Mouse (Mus musculus): ENCODE measurements around the gene Itk. TPM values are rescaled to one million over a fixed set of nuclear protein-coding genes. Genes with fewer than 3 reads are reported as not detected.

The Itk gene
- polyA plus RNA-seq, 1 experiment = not detected

DNA sequence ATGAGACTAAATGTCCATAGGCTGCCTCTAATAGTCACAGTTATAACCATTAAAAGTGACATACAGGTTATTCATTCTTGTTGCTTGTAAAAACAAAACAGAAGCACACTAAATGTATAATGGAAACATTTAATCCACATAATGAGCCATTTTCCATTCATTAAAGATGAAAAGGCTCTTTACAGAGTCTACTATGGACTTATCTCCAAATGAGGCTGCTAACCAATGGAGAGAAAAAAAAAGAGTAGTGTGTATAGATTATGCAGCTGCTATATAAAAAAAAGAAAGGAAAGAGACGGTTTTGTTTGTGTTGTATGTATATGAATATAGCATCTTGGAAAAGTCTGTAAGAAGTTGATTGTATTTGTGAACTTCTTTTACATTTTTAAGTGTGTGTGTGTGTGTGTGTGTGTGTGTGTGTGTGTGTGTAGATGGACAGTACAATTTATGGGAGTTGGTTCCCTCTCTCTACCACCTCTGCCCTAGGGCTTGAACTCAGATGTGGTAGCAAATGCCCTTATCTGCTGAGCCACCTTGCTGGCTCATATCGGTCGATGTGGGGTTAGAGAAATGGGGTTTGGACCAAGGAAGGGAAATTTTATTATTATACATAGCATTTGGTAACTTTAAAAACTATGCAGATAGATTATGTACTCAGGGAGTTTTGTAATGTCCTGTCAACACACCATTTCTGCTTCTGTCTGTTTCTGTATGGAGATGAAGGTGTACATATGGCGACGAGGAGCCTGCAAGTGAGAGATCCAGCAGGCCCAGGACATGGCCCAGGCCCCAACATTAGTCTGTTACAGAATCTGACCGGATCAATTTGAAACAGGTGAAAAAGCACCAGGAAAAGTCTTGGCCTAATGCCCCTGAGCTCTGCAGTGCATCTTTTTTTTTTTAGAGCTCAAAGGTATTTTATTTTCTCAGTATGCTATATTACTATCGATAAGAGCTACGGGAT lies 11.2 kb downstream of the Itk start:
- Histone ChIP-seq H3K4me3 (ENCODE audit: insufficient read depth, low read depth, low read length) (no peak overlapping the region), H3K27ac (replicated peaks; ENCODE audit: low read depth, low read length) (no peak overlapping the region), H3K4me1 (ENCODE audit: control insufficient read depth, insufficient read depth, insufficient read length, low read length) (no peaks in the 10 kb centered on the region)

DNA sequence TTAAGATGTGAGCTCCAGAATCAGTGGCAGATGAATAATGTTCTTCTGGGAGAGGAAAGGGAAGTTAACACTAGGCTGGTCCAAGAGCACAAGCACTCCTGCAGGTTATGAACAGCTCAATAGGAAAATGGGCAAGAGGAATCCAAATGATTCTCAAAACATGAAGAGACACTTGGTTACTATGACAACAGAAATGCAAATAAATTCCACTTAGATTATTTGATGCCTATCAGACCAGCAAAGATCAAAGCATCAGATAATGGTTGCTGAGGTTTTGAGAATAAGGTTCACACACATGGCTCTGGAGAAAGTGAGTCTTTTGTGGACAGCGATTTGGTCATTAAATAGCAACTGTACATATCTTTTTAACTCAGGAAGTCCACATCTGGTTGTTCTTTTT lies 12.0 kb downstream of the Itk start:
- no peaks in the 10 kb centered on the region for H3K4me1 ChIP-seq (ENCODE audit: control insufficient read depth, insufficient read depth, insufficient read length, low read length)
- H3K27ac ChIP-seq (replicated peaks; ENCODE audit: low read depth, low read length) = no peak overlapping the region
- H3K4me3 ChIP-seq (ENCODE audit: insufficient read depth, low read depth, low read length) = no peak overlapping the region

GRCm38 (mm10) chr11:46375015-46375414 lies 14.3 kb downstream of the Itk start:
- H3K4me1 ChIP-seq (ENCODE audit: control insufficient read depth, insufficient read depth, insufficient read length, low read length) = no peaks in the 10 kb centered on the region
- no peak overlapping the region for H3K4me3 ChIP-seq (ENCODE audit: insufficient read depth, low read depth, low read length)
- no peak overlapping the region for H3K27ac ChIP-seq (replicated peaks; ENCODE audit: low read depth, low read length)

- no peak overlapping the region for H3K27ac ChIP-seq (replicated peaks; ENCODE audit: low read depth, low read length)
- no peak overlapping the region for H3K4me3 ChIP-seq (ENCODE audit: insufficient read depth, low read depth, low read length)
- H3K4me1 ChIP-seq (ENCODE audit: control insufficient read depth, insufficient read depth, insufficient read length, low read length) = no peaks in the 10 kb centered on the region
These were observed 16.0 kb downstream of the Itk start for GRCm38 (mm10) chr11:46373071-46374030.

DNA sequence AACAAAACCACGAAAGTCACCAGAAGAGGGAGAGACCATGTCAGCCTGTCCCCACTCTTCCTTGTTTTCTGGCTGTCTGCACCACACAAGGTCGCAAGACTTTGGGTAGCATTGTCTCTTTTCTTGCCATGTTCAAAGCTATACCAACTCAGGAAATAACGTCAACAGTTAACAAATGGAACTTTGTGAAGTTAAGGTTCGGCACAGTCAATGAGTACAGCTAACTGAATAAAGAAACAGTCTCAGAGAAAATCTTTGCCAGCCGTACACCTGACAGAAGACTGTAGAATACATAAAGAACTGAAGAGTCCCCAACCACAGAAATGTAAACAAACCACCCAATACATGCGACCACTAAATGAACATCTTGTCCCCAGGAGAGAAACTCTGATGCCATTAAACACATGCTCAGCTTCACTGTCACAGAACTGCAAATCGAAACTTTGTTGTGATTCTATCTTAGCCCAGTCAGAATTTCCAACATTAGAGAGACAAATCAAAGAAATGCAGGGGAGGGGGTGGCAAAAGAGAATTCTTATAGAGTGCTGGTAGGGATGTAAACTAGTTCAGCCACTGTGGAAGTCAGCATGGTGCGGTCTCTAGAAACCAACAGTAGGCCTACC lies 16.9 kb downstream of the Itk start:
- no peak overlapping the region for H3K27ac ChIP-seq (replicated peaks; ENCODE audit: low read depth, low read length)
- no peaks in the 10 kb centered on the region for H3K4me1 ChIP-seq (ENCODE audit: control insufficient read depth, insufficient read depth, insufficient read length, low read length)
- no peak overlapping the region for H3K4me3 ChIP-seq (ENCODE audit: insufficient read depth, low read depth, low read length)

- Histone ChIP-seq H3K4me3 (ENCODE audit: insufficient read depth, low read depth, low read length) (no peak overlapping the region), H3K27ac (replicated peaks; ENCODE audit: low read depth, low read length) (no peak overlapping the region), H3K4me1 (ENCODE audit: control insufficient read depth, insufficient read depth, insufficient read length, low read length) (no peaks in the 10 kb centered on the region)
These were observed 18.1 kb downstream of the Itk start for GRCm38 (mm10) chr11:46371250-46371649.

GRCm38 (mm10) chr11:46370457-46370856 lies 18.9 kb downstream of the Itk start:
- Histone ChIP-seq H3K27ac (replicated peaks; ENCODE audit: low read depth, low read length) (no peak overlapping the region), H3K4me1 (ENCODE audit: control insufficient read depth, insufficient read depth, insufficient read length, low read length) (no peaks in the 10 kb centered on the region), H3K4me3 (ENCODE audit: insufficient read depth, low read depth, low read length) (no peak overlapping the region)

GRCm38 (mm10) chr11:46366357-46366756 lies 23.0 kb downstream of the Itk start:
- no peak overlapping the region for H3K27ac ChIP-seq (replicated peaks; ENCODE audit: low read depth, low read length)
- no peak overlapping the region for H3K4me3 ChIP-seq (ENCODE audit: insufficient read depth, low read depth, low read length)
- no peaks in the 10 kb centered on the region for H3K4me1 ChIP-seq (ENCODE audit: control insufficient read depth, insufficient read depth, insufficient read length, low read length)

DNA sequence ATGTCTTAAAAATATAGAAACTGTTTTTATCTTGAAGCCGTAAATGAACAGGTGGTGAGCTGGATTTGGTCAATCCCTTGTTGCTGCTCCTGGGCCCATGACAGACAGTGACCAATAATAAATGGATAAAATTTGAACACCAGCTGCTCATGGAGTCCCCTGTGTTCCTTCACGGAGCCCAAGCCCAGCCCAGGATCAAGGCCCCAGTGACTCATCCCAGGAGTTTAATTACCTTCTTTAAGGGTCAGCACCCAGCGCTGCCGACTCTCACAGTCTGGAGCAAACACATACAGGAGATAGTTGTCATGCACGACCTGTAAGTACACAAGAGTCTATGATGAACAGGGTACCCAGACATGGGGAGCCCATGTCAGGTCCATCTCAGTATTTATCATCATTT lies 23.6 kb downstream of the Itk start:
- no peaks in the 10 kb centered on the region for H3K4me1 ChIP-seq (ENCODE audit: control insufficient read depth, insufficient read depth, insufficient read length, low read length)
- no peak overlapping the region for H3K4me3 ChIP-seq (ENCODE audit: insufficient read depth, low read depth, low read length)
- no peak overlapping the region for H3K27ac ChIP-seq (replicated peaks; ENCODE audit: low read depth, low read length)

GRCm38 (mm10) chr11:46363864-46364263 lies 25.5 kb downstream of the Itk start:
- H3K27ac ChIP-seq (replicated peaks; ENCODE audit: low read depth, low read length) = no peak overlapping the region
- no peak overlapping the region for H3K4me3 ChIP-seq (ENCODE audit: insufficient read depth, low read depth, low read length)
- H3K4me1 ChIP-seq (ENCODE audit: control insufficient read depth, insufficient read depth, insufficient read length, low read length) = no peaks in the 10 kb centered on the region

DNA sequence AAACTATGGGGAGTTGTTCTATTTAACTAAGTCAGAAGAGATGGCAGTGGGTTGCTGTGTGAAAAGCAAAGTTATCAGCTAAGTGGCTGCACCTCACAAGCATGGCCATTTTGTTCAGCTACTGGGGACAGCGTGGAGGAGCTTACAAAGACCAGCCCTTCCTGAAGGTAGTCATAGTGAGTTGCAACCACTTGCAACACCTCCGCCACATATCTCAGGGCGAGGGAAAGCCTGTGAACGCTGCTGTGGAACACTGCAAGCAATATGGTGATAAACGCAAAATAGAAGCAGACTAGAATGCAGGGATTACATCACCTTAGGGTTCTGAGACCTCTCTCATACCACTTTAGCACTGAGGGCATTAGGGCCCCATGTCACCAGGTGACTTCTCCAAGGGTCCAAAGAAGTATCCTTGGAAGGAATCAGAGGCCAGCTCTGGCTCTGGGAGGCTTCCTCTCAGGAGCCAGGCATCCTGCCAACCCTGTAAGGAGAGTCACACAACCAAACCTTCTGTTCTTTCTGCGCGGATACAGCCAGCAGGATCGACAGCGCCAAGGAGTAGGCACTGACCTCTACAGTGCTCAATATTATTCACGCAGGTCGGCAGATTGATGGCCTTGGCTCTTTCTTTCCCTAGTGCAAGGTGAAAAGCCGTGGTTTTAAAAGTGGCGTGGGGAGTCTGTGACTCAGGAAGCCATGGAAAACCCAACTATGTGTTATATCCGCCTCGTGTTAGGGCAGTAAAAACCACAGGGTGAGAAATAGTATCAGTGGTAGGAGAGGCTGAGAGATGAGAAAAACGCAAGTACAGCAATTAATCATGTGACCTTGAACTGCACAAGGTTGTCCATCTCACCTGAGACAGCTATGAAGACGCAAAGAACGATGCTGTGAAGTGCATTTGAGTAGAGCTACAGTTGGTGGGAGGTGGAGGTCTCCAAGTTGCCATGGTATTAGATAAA lies 27.0 kb downstream of the Itk start:
- Histone ChIP-seq H3K4me1 (ENCODE audit: control insufficient read depth, insufficient read depth, insufficient read length, low read length) (no peaks in the 10 kb centered on the region), H3K27ac (replicated peaks; ENCODE audit: low read depth, low read length) (no peak overlapping the region), H3K4me3 (ENCODE audit: insufficient read depth, low read depth, low read length) (no peak overlapping the region)

DNA sequence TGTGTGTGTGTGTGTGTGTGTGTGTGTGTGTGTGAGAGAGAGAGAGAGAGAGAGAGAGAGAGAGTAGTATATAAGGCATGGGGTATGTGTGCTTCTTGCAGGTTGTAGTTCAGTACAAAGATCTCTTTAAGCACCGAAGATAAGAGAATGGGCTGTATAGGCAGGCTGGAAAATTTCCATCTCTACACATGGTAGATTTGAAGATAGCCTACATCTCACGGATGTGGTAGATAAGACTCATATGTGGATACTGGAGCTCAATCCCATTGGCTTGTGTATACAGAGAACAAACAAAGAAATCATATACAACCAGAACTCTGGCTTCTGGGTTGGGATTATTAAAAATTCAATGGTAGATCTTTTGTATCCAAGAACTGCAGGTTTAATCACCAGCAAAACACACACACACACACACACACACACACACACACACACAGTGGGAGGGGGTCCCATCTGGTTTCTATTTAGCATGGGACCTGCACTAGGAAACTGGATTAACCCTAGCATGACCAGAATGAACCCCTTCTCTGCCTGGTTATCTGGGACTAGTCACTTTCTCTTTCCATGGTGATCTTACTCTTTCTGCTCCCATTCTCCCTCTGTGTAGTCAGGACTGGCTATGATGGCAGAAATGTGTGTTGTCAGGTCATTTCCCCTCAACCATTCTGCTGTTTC lies 28.2 kb downstream of the Itk start:
- Histone ChIP-seq H3K27ac (replicated peaks; ENCODE audit: low read depth, low read length) (no peak overlapping the region), H3K4me3 (ENCODE audit: insufficient read depth, low read depth, low read length) (no peak overlapping the region), H3K4me1 (ENCODE audit: control insufficient read depth, insufficient read depth, insufficient read length, low read length) (no peaks in the 10 kb centered on the region)

- no peak overlapping the region for H3K27ac ChIP-seq (replicated peaks; ENCODE audit: low read depth, low read length)
- H3K4me3 ChIP-seq (ENCODE audit: insufficient read depth, low read depth, low read length) = no peak overlapping the region
- no peaks in the 10 kb centered on the region for H3K4me1 ChIP-seq (ENCODE audit: control insufficient read depth, insufficient read depth, insufficient read length, low read length)
These were observed 30.9 kb downstream of the Itk start for GRCm38 (mm10) chr11:46358369-46358768.

Data from brown adipose tissue, adult 24 weeks (tissue).